Mouse (Mus musculus): Measurements from ENCODE around the gene Phykpl. TPM values are rescaled to one million over a fixed set of nuclear protein-coding genes. Genes with fewer than 3 reads are reported as not detected.

The Phykpl gene
- polyA plus RNA-seq, 1 experiment from 2014 or later, result 22.2 TPM

GRCm38 (mm10) chr11:51648566-51648965 is 64.0 kb downstream of the Phykpl start:
- Histone ChIP-seq H3K27ac (peak overlapping the region; percentile 83), H3K27me3 (no peaks in the 10 kb centered on the region), H3K4me2 (peak overlapping the region; percentile 97), H3K4me1 (peaks cover 62% of the 10 kb centered on the region), H3K36me3 (peaks cover 23% of the 10 kb centered on the region), H3K9ac (peak overlapping the region; percentile 68; the same call in 1 of the 2 replicates), H3K4me3 (replicated peaks) (peak overlapping the region; percentile 61), H3K9me3 (replicated peaks) (no peaks in the 10 kb centered on the region)
- no peak for ATAC-seq (replicated peaks; ENCODE audit: low FRiP score)
- WGBS, result 28% methylated on average over 3 of the region's 3 CpGs

- Histone ChIP-seq H3K9me3 (replicated peaks) (no peaks in the 10 kb centered on the region), H3K9ac (peak overlapping the region; percentile 68), H3K4me3 (replicated peaks) (peak overlapping the region; percentile 61), H3K27ac (peak overlapping the region; percentile 83), H3K27me3 (no peaks in the 10 kb centered on the region), H3K36me3 (peaks cover 15% of the 10 kb centered on the region), H3K4me2 (peak overlapping the region; percentile 97), H3K4me1 (peaks cover 60% of the 10 kb centered on the region)
- 33% methylated on average over 11 of the region's 11 CpGs for WGBS
- ATAC-seq (replicated peaks; ENCODE audit: low FRiP score), result no peak
Measured at GRCm38 (mm10) chr11:51649111-51649888, 64.7 kb downstream of the Phykpl start.

GRCm38 (mm10) chr11:51649889-51650199 is 65.3 kb downstream of the Phykpl start:
- WGBS, result 2% methylated on average over 7 of the region's 7 CpGs

GRCm38 (mm10) chr11:51650261-51650660 is 65.7 kb downstream of the Phykpl start:
- H3K9me3 ChIP-seq (replicated peaks), result no peaks in the 10 kb centered on the region
- peak overlapping the region; percentile 97 for H3K4me2 ChIP-seq
- peaks cover 56% of the 10 kb centered on the region for H3K4me1 ChIP-seq
- WGBS, result 0% methylated on average over 30 of the region's 30 CpGs
- peak overlapping the region; percentile 61 for H3K4me3 ChIP-seq (replicated peaks)
- ATAC-seq (replicated peaks; ENCODE audit: low FRiP score), result peak; percentile 30
- H3K36me3 ChIP-seq, result peaks cover 10% of the 10 kb centered on the region
- no peaks in the 10 kb centered on the region for H3K27me3 ChIP-seq
- peak overlapping the region; percentile 68 for H3K9ac ChIP-seq
- peak overlapping the region; percentile 83 for H3K27ac ChIP-seq

More at GRCm38 (mm10) chr11:51649889-51650199, 65.3 kb downstream of the Phykpl start:
- Histone ChIP-seq H3K27ac (peak overlapping the region; percentile 83; the same call in 1 of the 2 replicates), H3K36me3 (peaks cover 14% of the 10 kb centered on the region), H3K4me1 (peaks cover 60% of the 10 kb centered on the region), H3K4me2 (peak overlapping the region; percentile 97), H3K27me3 (no peaks in the 10 kb centered on the region), H3K9ac (peak overlapping the region; percentile 68), H3K9me3 (replicated peaks) (no peaks in the 10 kb centered on the region), H3K4me3 (replicated peaks) (peak overlapping the region; percentile 61)
- 0 out of 2 replicates have a peak, but pooled peaks have one; percentile 19 for ATAC-seq (replicated peaks; ENCODE audit: low FRiP score)

GRCm38 (mm10) chr11:51650691-51651515 is 66.3 kb downstream of the Phykpl start, which contains the start of the genes N4bp3 and D930048N14Rik:
N4bp3 (minus strand) TSS chr11:51650842.
D930048N14Rik (plus strand) TSS chr11:51650954.
- peak within 1 kb of the TSS; percentile 97 for H3K4me2 ChIP-seq
- peak; percentile 73 for ATAC-seq (replicated peaks; ENCODE audit: low FRiP score)
- under 1% methylated on average over 70 of the region's 70 CpGs for WGBS
- H3K9me3 ChIP-seq (replicated peaks), result no peaks in the 10 kb centered on the region
- peak within 1 kb of the TSS; percentile 68 for H3K9ac ChIP-seq
- H3K4me1 ChIP-seq, result peaks cover 50% of the 10 kb centered on the region
- H3K27me3 ChIP-seq, result no peaks in the 10 kb centered on the region
- H3K4me3 ChIP-seq (replicated peaks), result peak within 1 kb of the TSS; percentile 61
- peaks cover 5% of the 10 kb centered on the region; the same call in 1 of the 2 replicates for H3K36me3 ChIP-seq
- H3K27ac ChIP-seq, result peak within 1 kb of the TSS; percentile 83

GRCm38 (mm10) chr11:51652889-51653418 is 68.4 kb downstream of the Phykpl start:
- WGBS, result 90% methylated on average over 4 of the region's 4 CpGs
- no peak overlapping the region for H3K4me3 ChIP-seq (replicated peaks)
- no peak for ATAC-seq (replicated peaks; ENCODE audit: low FRiP score)
- H3K9me3 ChIP-seq (replicated peaks), result no peaks in the 10 kb centered on the region
- no peaks in the 10 kb centered on the region for H3K27me3 ChIP-seq
- H3K27ac ChIP-seq, result no peak overlapping the region
- H3K9ac ChIP-seq, result no peak overlapping the region
- H3K4me1 ChIP-seq, result peaks cover 44% of the 10 kb centered on the region
- no peak overlapping the region for H3K4me2 ChIP-seq
- H3K36me3 ChIP-seq, result peaks cover 5% of the 10 kb centered on the region; the same call in 1 of the 2 replicates

GRCm38 (mm10) chr11:51653736-51654135 is 69.2 kb downstream of the Phykpl start:
- 72% methylated on average over 6 of the region's 6 CpGs for WGBS
- H3K9me3 ChIP-seq (replicated peaks), result no peaks in the 10 kb centered on the region

More at GRCm38 (mm10) chr11:51653736-51654135, 69.2 kb downstream of the Phykpl start:
- Histone ChIP-seq H3K27me3 (no peaks in the 10 kb centered on the region), H3K27ac (no peak overlapping the region), H3K4me1 (peaks cover 44% of the 10 kb centered on the region), H3K36me3 (peaks cover 5% of the 10 kb centered on the region; the same call in 1 of the 2 replicates), H3K4me3 (replicated peaks) (no peak overlapping the region), H3K4me2 (no peak overlapping the region), H3K9ac (no peak overlapping the region)
- ATAC-seq (replicated peaks; ENCODE audit: low FRiP score), result no peak

Other genes with a start within 250 kb of the Phykpl start
- gene Hnrnpab, start 22.1 kb downstream of the Phykpl start, polyA plus RNA-seq (2015; fragmentation: Nextera tagmentation; extraction: Ambion mirVana), result 443 and 447 TPM in 2 replicates
- gene Nhp2, start 35.0 kb downstream of the Phykpl start, polyA plus RNA-seq (2015; fragmentation: Nextera tagmentation; extraction: Ambion mirVana), result 163 and 169 TPM in 2 replicates
- 43.1 and 44.0 TPM in 2 replicates for gene Rmnd5b, start 51.1 kb downstream of the Phykpl start, polyA plus RNA-seq (2015; fragmentation: Nextera tagmentation; extraction: Ambion mirVana)
- gene N4bp3, start 66.1 kb downstream of the Phykpl start, polyA plus RNA-seq (2015; fragmentation: Nextera tagmentation; extraction: Ambion mirVana), result 27.8 and 32.1 TPM in 2 replicates
- 3.4 and 3.8 TPM in 2 replicates for gene D930048N14Rik, start 66.2 kb downstream of the Phykpl start, polyA plus RNA-seq (2015; fragmentation: Nextera tagmentation; extraction: Ambion mirVana)
- gene 0610009B22Rik, start 104.1 kb downstream of the Phykpl start, polyA plus RNA-seq (2015; fragmentation: Nextera tagmentation; extraction: Ambion mirVana), result 107 and 118 TPM in 2 replicates
- 14.3 and 15.3 TPM in 2 replicates for gene Sec24a, start 178.9 kb downstream of the Phykpl start, polyA plus RNA-seq (2015; fragmentation: Nextera tagmentation; extraction: Ambion mirVana)
- 111 and 114 TPM in 2 replicates for gene Sar1b, start 178.9 kb downstream of the Phykpl start, polyA plus RNA-seq (2015; fragmentation: Nextera tagmentation; extraction: Ambion mirVana)

Measured in kidney, embryonic 15.5 days (tissue).